Mouse (Mus musculus) E14TG2a.4 (cell line): Measurements from ENCODE around the gene Itgad.

ENCODE experiments used
- CTCF ChIP-seq: conservative IDR thresholded peaks from 2 replicates; pipeline ENCODE4 v1.5.1; 2014; ENCODE audit warnings: low read length
- NANOG ChIP-seq: IDR thresholded peaks from 2 replicates; pipeline ENCODE4 v1.6.1; 2014; ENCODE audit warnings: borderline replicate concordance, low read length, mixed read lengths

GRCm38 (mm10) chr7:128247443-128247842 is 93.3 kb downstream of the Itgad start:
- peak; percentile 61 for TF ChIP-seq CTCF
- no peak for TF ChIP-seq NANOG
